Mouse (Mus musculus) v-Abl transformed pro-B cells (cell line): Measurements from ENCODE around the gene Tex13a.

Source experiments
- in situ Hi-C, 2 experiments: fragments of 400-800 bp; cut with MboI; formaldehyde crosslinking; loops; one replicate each; pipeline ENCODE4 v1.15.1; 2025; ENCODE audit not compliant: unreplicated experiment in 2 of 2

Tex13a gene

DNA sequence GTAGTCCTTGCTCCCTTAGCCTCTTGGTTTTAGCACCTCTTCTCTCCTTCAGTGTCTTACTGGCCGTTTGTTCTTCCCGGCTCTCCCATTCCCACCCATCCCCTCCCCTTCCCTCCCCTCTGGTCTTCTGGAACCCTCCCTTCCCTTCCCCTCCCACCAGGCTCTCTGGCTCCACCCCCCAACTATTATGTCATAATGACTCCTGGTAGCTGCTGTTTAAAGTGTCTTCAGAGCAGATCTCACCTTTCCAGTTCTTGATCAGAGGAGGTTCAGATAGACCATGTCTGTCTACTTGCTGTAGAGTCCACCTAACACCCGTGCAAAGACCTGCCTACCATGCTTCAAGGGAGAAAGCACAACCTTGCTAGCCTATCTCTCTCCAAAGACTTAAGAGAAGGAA is at the start of gene Tex13a:
TSS of gene Tex13a (minus strand) at position 101 of the 400 bp plus-strand sequence.
- in situ Hi-C loops: no loop called here

DNA sequence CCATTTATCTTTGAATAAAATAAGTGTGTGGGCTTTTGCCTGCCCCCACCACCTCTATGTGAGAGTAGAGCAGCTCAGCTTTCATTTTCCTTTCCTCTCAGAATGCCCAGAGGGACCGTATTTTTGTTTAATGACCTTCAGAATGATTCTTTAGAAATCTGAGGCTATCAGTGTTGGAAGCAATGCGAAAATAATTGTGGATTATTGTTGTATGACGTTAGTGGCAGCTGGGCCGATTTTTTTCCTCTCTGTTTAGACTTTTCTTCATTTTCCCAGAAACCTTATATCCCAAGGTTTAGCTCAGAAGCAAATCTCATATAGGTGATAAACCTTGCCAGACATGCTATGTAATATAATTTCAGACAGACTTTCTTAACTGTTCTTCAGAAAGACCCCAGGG is 25.2 kb upstream of the Tex13a start:
- in situ Hi-C loops: no loop called here

DNA sequence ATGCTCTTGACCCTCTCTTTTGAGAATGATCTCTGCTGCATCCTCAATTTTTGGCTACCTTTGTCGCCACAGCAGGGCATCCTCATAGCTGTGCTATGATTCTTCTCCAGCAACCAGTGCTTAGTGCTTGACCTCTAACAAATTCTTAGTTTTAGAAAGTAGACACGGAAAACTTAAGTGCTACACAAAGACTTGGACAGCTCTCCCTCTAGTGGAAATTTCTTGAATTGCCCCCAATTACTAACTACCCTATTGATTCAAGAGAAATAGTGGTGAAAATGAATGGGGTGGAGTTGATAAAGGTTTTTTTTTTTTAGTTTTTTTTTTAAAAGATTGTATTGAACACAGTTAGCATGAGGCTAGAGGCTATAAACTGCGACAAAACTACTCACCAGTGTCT is 39.2 kb downstream of the Tex13a start:
- in situ Hi-C loops: loop anchor here in 1 of 2 experiments (5.0 kb wide), 1 partner anchor 503 kb away; no protein-coding TSS in a partner anchor
